Mouse (Mus musculus): ENCODE measurements around the gene Pdpk1.

GRCm38 (mm10) chr17:24192848-24193247, 42.1 kb upstream of the Pdpk1 start:
- TF ChIP-seq CTCF (IDR thresholded peaks at IDR 0.05; ENCODE audit: control insufficient read depth, insufficient read depth, low read length), result no peak
- TF ChIP-seq POLR2A (IDR thresholded peaks at IDR 0.05; ENCODE audit: borderline replicate concordance, control insufficient read depth, low read depth, low read length), result no peak
